Mouse (Mus musculus) brain, adult 2 months (tissue): ENCODE data around the gene Acads.
"Not testable (repeated sequence)": the region's sequence is repeated elsewhere in the genome, so short reads cannot be mapped to it uniquely, and the experiment has no call there.

Experiments
- DNase-seq: peaks from one replicate; pipeline ENCODE4 v3.0.0; 2011; ENCODE audit warnings: low read depth, low spot score

The Acads gene

GRCm38 (mm10) chr5:115125211-115125871 lies 6.2 kb upstream of the Acads start:
- DNase-seq = peak; percentile 95

- DNase-seq = no peak
Measured at GRCm38 (mm10) chr5:115124690-115125089, 5.5 kb upstream of the Acads start.

GRCm38 (mm10) chr5:115120978-115121377 lies 1.8 kb upstream of the Acads start:
- DNase-seq = peak; percentile 94

GRCm38 (mm10) chr5:115117467-115117866 lies 1.7 kb downstream of the Acads start:
- DNase-seq = no peak

GRCm38 (mm10) chr5:115116426-115116825 lies 2.7 kb downstream of the Acads start:
- no peak for DNase-seq

GRCm38 (mm10) chr5:115114501-115114900 lies 4.6 kb downstream of the Acads start:
- DNase-seq = no peak

- DNase-seq = no peak
Measured at GRCm38 (mm10) chr5:115113244-115113643, 5.9 kb downstream of the Acads start.

- DNase-seq = no peak
Measured at GRCm38 (mm10) chr5:115111156-115111555, 8.0 kb downstream of the Acads start.

- DNase-seq = not testable (repeated sequence)
Measured at GRCm38 (mm10) chr5:115103253-115103652, 15.9 kb downstream of the Acads start.

GRCm38 (mm10) chr5:115102231-115102630 lies 16.9 kb downstream of the Acads start:
- no peak for DNase-seq

GRCm38 (mm10) chr5:115100473-115100872 lies 18.7 kb downstream of the Acads start:
- DNase-seq = no peak

- DNase-seq = no peak
Measured at GRCm38 (mm10) chr5:115099991-115100390, 19.2 kb downstream of the Acads start.

GRCm38 (mm10) chr5:115099530-115099929 lies 19.6 kb downstream of the Acads start:
- no peak for DNase-seq

- DNase-seq = no peak
Measured at GRCm38 (mm10) chr5:115098195-115098594, 21.0 kb downstream of the Acads start, which contains the start of gene Gm10401. Gene Gm10401, minus strand, starts transcription at chr5:115098295.

GRCm38 (mm10) chr5:115091776-115092175 lies 27.4 kb downstream of the Acads start:
- DNase-seq = no peak

GRCm38 (mm10) chr5:115091015-115091414 lies 28.1 kb downstream of the Acads start:
- no peak for DNase-seq

- no peak for DNase-seq
Measured at GRCm38 (mm10) chr5:115089592-115090268, 29.4 kb downstream of the Acads start.

- no peak for DNase-seq
Measured at GRCm38 (mm10) chr5:115085675-115086074, 33.5 kb downstream of the Acads start.

- no peak for DNase-seq
Measured at GRCm38 (mm10) chr5:115083492-115083891, 35.7 kb downstream of the Acads start.

- DNase-seq = no peak
Measured at GRCm38 (mm10) chr5:115081636-115082035, 37.5 kb downstream of the Acads start.

- peak; percentile 73 for DNase-seq
Measured at GRCm38 (mm10) chr5:115076144-115076901, 42.8 kb downstream of the Acads start.

- DNase-seq = no peak
Measured at GRCm38 (mm10) chr5:115074749-115075148, 44.4 kb downstream of the Acads start.
